Mouse (Mus musculus): ENCODE data around the gene Olfr49. TPM values are rescaled to one million over a fixed set of nuclear protein-coding genes. Genes with fewer than 3 reads are reported as not detected.
A peak's percentile ranks its signal among the peaks of the same experiment; 100 is the strongest.

The Olfr49 gene
- total RNA-seq, 1 experiment, result not detected

DNA sequence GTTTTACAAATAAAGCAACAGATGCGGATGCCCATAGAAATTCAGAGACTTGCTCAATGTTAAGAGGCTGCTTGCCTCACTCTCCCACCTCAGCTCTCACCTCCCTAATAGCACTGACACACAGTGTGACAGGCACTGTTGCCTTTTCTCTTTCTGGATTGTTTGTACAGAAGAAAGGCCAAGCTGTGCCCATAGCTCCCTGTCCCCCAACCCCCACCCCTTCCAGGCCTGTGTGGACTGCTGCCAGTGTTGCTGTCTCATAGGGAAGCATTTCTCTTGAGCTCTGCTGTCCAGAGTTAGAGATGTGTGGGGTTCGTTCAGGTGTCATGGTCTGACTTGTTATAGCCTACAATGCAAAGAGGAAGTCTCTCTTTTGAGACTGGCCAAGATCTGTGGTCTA, 24.5 kb downstream of the Olfr49 start:
- H3K36me3 ChIP-seq (ENCODE audit: control insufficient read depth, insufficient read depth, low read length, poor library complexity, severe bottlenecking), result peaks cover 15% of the 10 kb centered on the region; the same call in 1 of the 2 replicates
- no peak overlapping the region for H3K9ac ChIP-seq (ENCODE audit: insufficient read depth, low read depth, low read length, poor library complexity, severe bottlenecking)
- peak overlapping the region; percentile 83 to 99; a peak in 3 of 4 replicates for H3K4me3 ChIP-seq (ENCODE audit: insufficient read depth in 1 of 2, low read depth in 1 of 2, low read length in 2 of 2, poor library complexity in 1 of 2, severe bottlenecking in 1 of 2)
- no peak for DNase-seq (ENCODE audit: low read depth, low spot score)
- peaks cover 0 to 11% of the 10 kb centered on the region in 2 experiments; a peak in 2 of 4 replicates for H3K4me1 ChIP-seq (ENCODE audit: control insufficient read depth in 2 of 2, insufficient read depth in 2 of 2, low read length in 2 of 2, poor library complexity in 1 of 2)
- no peak overlapping the region for H3K27ac ChIP-seq (ENCODE audit: insufficient read depth, low read depth, low read length, poor library complexity, severe bottlenecking)
- in situ Hi-C loops (cut with MboI; ENCODE audit: low sequenced_read_pairs in 2 of 2, unreplicated experiment in 2 of 2), result no loop called here
- TF ChIP-seq ZNF384 (IDR thresholded peaks at IDR 0.05; ENCODE audit: low read depth, low read length), result no peak
- TF ChIP-seq HCFC1 (IDR thresholded peaks at IDR 0.05; ENCODE audit: borderline replicate concordance, insufficient read depth, low read length), result no peak
- TF ChIP-seq ZC3H11A (IDR thresholded peaks at IDR 0.05; ENCODE audit: borderline replicate concordance, low read depth, low read length), result no peak
- TF ChIP-seq MAFK (IDR thresholded peaks at IDR 0.05; ENCODE audit: insufficient read depth, low read depth, low read length), result no peak
- H3K9me3 ChIP-seq (ENCODE audit: control insufficient read depth, insufficient read depth, low read depth, low read length), result no peaks in the 10 kb centered on the region

GRCm38 (mm10) chr14:54259722-54260085, 25.0 kb downstream of the Olfr49 start:
- in situ Hi-C loops (cut with MboI; ENCODE audit: low sequenced_read_pairs in 2 of 2, unreplicated experiment in 2 of 2), result no loop called here
- peak overlapping the region; percentile 87 for H3K9ac ChIP-seq (ENCODE audit: insufficient read depth, low read depth, low read length, poor library complexity, severe bottlenecking)
- peaks cover 13% of the 10 kb centered on the region; the same call in 1 of the 2 replicates for H3K36me3 ChIP-seq (ENCODE audit: control insufficient read depth, insufficient read depth, low read length, poor library complexity, severe bottlenecking)
- no peaks in the 10 kb centered on the region for H3K9me3 ChIP-seq (ENCODE audit: control insufficient read depth, insufficient read depth, low read depth, low read length)
- H3K4me3 ChIP-seq (ENCODE audit: insufficient read depth in 1 of 2, low read depth in 1 of 2, low read length in 2 of 2, poor library complexity in 1 of 2, severe bottlenecking in 1 of 2), result peak overlapping the region; percentile 83 to 99
- no peak for TF ChIP-seq ZNF384 (IDR thresholded peaks at IDR 0.05; ENCODE audit: low read depth, low read length)
- no peak for TF ChIP-seq MAFK (IDR thresholded peaks at IDR 0.05; ENCODE audit: insufficient read depth, low read depth, low read length)
- TF ChIP-seq CHD2 (IDR thresholded peaks at IDR 0.05; ENCODE audit: low read depth, low read length), result no peak
- no peak for TF ChIP-seq ZC3H11A (IDR thresholded peaks at IDR 0.05; ENCODE audit: borderline replicate concordance, low read depth, low read length)
- no peak for TF ChIP-seq HCFC1 (IDR thresholded peaks at IDR 0.05; ENCODE audit: borderline replicate concordance, insufficient read depth, low read length)
- DNase-seq (ENCODE audit: low read depth, low spot score), result no peak
- H3K27ac ChIP-seq (ENCODE audit: insufficient read depth, low read depth, low read length, poor library complexity, severe bottlenecking), result no peak overlapping the region
- H3K4me1 ChIP-seq (ENCODE audit: control insufficient read depth in 2 of 2, insufficient read depth in 2 of 2, low read length in 2 of 2, poor library complexity in 1 of 2), result peaks cover 0 to 7% of the 10 kb centered on the region in 2 experiments; a peak in 2 of 4 replicates

DNA sequence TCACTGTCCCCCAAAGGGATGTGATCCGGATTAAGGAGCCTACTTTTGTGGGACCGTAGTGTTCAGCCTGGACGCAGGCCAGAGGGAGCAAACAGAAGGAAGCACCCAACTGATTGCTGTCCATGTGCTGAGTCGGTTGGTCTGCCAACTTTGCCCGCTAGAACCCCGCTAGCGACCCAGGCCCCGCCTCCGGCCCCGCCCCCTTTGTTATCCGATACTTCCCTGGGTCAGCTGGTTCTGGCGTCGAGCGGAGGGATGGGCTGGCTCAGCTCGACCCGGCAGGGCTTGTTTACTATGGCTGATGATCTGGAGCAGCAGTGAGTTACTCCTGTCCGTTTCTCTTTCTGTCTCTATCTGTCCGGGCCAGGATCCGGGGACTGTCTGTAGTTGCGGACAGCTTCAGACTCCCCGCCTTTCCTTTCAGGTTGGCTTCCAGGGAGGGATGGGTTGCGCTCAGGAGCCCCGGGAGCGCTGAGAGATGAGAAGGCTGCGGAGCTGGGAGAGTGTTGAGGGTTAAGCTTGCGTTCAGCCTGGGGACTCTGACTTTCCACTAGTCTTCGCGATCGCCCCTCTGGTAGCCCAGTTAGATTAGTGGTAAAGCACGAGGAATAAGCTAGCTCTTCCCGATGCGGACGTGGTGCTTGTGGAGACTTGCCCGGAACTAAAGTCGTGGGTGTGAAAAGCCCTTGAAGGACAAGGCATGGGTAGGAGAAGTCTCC, 25.6 kb downstream of the Olfr49 start:
- Histone ChIP-seq H3K9me3 (ENCODE audit: control insufficient read depth, insufficient read depth, low read depth, low read length) (no peaks in the 10 kb centered on the region), H3K4me3 (ENCODE audit: insufficient read depth in 1 of 2, low read depth in 1 of 2, low read length in 2 of 2, poor library complexity in 1 of 2, severe bottlenecking in 1 of 2) (peak overlapping the region; percentile 83 to 99)

DNA sequence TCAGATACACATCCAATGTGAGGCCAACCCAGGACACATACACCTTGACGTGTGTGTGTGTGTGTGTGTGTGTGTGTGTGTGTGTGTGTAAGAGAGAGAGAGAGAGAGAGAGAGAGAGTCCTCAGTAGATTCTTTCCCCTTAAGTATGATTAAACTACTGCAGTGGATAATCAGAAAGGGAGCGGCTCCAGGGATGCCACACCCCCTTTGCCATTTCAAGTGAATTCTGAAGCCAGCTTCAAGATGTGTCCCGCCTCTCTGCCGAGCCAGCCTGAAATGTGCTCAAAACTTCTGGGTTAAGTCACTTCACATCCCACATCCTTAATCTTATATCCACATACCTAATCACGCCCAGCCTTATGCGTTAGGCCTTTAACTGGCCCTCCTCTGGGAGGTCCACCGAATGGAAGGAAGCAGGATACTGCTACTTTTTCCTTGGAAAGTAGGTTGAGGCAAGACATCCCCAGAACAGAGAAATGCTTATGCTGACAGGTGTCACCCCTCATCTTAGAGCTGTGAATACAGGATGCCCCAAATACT, 26.5 kb downstream of the Olfr49 start:
- TF ChIP-seq ZC3H11A (IDR thresholded peaks at IDR 0.05; ENCODE audit: borderline replicate concordance, low read depth, low read length) (no peak), CHD2 (IDR thresholded peaks at IDR 0.05; ENCODE audit: low read depth, low read length) (no peak), HCFC1 (IDR thresholded peaks at IDR 0.05; ENCODE audit: borderline replicate concordance, insufficient read depth, low read length) (no peak), MAFK (IDR thresholded peaks at IDR 0.05; ENCODE audit: insufficient read depth, low read depth, low read length) (no peak)
- no peak for DNase-seq (ENCODE audit: low read depth, low spot score)
- no peak overlapping the region for H3K27ac ChIP-seq (ENCODE audit: insufficient read depth, low read depth, low read length, poor library complexity, severe bottlenecking)
- peaks cover 2 to 7% of the 10 kb centered on the region in 2 experiments; a peak in 3 of 4 replicates for H3K4me1 ChIP-seq (ENCODE audit: control insufficient read depth in 2 of 2, insufficient read depth in 2 of 2, low read length in 2 of 2, poor library complexity in 1 of 2)
- no peaks in the 10 kb centered on the region for H3K9me3 ChIP-seq (ENCODE audit: control insufficient read depth, insufficient read depth, low read depth, low read length)
- in situ Hi-C loops (cut with MboI; ENCODE audit: low sequenced_read_pairs in 2 of 2, unreplicated experiment in 2 of 2), result no loop called here
- no peak overlapping the region for H3K9ac ChIP-seq (ENCODE audit: insufficient read depth, low read depth, low read length, poor library complexity, severe bottlenecking)
- H3K4me3 ChIP-seq (ENCODE audit: insufficient read depth in 1 of 2, low read depth in 1 of 2, low read length in 2 of 2, poor library complexity in 1 of 2, severe bottlenecking in 1 of 2), result 0 out of 4 replicates have a peak overlapping the region, but pooled peaks of 1 of the 2 experiments have one; percentile 99
- peaks cover 10% of the 10 kb centered on the region; the same call in 1 of the 2 replicates for H3K36me3 ChIP-seq (ENCODE audit: control insufficient read depth, insufficient read depth, low read length, poor library complexity, severe bottlenecking)

More for the DNA sequence above, 25.6 kb downstream of the Olfr49 start:
- in situ Hi-C loops (cut with MboI; ENCODE audit: low sequenced_read_pairs in 2 of 2, unreplicated experiment in 2 of 2), result no loop called here
- H3K36me3 ChIP-seq (ENCODE audit: control insufficient read depth, insufficient read depth, low read length, poor library complexity, severe bottlenecking), result peaks cover 13% of the 10 kb centered on the region; the same call in 1 of the 2 replicates
- peaks cover 2 to 7% of the 10 kb centered on the region in 2 experiments; a peak in 3 of 4 replicates for H3K4me1 ChIP-seq (ENCODE audit: control insufficient read depth in 2 of 2, insufficient read depth in 2 of 2, low read length in 2 of 2, poor library complexity in 1 of 2)
- peak; percentile 95 for DNase-seq (ENCODE audit: low read depth, low spot score)
- H3K27ac ChIP-seq (ENCODE audit: insufficient read depth, low read depth, low read length, poor library complexity, severe bottlenecking), result 0 out of 2 replicates have a peak overlapping the region, but pooled peaks have one; percentile 3
- peak overlapping the region; percentile 87 for H3K9ac ChIP-seq (ENCODE audit: insufficient read depth, low read depth, low read length, poor library complexity, severe bottlenecking)
- TF ChIP-seq CHD2 (IDR thresholded peaks at IDR 0.05; ENCODE audit: low read depth, low read length) (no peak), ZNF384 (IDR thresholded peaks at IDR 0.05; ENCODE audit: low read depth, low read length) (no peak), HCFC1 (IDR thresholded peaks at IDR 0.05; ENCODE audit: borderline replicate concordance, insufficient read depth, low read length) (no peak), MAFK (IDR thresholded peaks at IDR 0.05; ENCODE audit: insufficient read depth, low read depth, low read length) (no peak), ZC3H11A (IDR thresholded peaks at IDR 0.05; ENCODE audit: borderline replicate concordance, low read depth, low read length) (no peak)

All from ES-E14 (cell line).